Mouse (Mus musculus): Measurements from ENCODE around the gene Olfr129.

The Olfr129 gene

GRCm38 (mm10) chr17:38059979-38060378 is at the start of gene Olfr129:
TSS of gene Olfr129 (minus strand) at chr17:38060079.
- DNase-seq (ENCODE audit: low spot score): no peak

- no peak for DNase-seq (ENCODE audit: low spot score)
These were observed 28.7 kb upstream of the Olfr129 start, which contains the start of gene Olfr131 for GRCm38 (mm10) chr17:38088593-38088992. TSS of gene Olfr131 (minus strand) at chr17:38088693.

- DNase-seq (ENCODE audit: low spot score): no peak
These were observed 22.5 kb upstream of the Olfr129 start for GRCm38 (mm10) chr17:38082364-38082763.

DNA sequence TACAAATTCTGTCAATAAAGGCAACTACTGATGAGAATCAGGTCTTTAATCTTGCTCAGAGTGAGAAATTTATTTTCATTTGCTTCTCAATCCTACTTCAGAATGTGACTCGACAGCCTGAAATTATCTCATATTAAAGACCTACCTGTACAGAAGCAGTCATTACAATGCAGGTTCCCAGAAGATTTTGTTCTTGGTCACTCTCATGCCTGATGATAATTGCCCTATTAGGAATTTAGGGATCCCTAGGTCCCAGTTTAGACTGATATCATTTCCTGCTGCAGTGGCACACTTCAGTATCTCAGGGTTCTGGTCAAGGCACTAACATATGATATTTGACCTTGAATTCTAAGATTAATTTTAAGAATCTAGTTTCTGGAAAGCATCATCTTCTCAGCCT is 3.7 kb upstream of the Olfr129 start, which contains the start of gene Olfr130:
Gene Olfr130, plus strand, starts transcription at position 301 of the 400 bp plus-strand sequence.
- DNase-seq (ENCODE audit: low spot score): no peak

GRCm38 (mm10) chr17:38026297-38026696 is 33.6 kb downstream of the Olfr129 start:
- DNase-seq (ENCODE audit: low spot score): no peak

DNA sequence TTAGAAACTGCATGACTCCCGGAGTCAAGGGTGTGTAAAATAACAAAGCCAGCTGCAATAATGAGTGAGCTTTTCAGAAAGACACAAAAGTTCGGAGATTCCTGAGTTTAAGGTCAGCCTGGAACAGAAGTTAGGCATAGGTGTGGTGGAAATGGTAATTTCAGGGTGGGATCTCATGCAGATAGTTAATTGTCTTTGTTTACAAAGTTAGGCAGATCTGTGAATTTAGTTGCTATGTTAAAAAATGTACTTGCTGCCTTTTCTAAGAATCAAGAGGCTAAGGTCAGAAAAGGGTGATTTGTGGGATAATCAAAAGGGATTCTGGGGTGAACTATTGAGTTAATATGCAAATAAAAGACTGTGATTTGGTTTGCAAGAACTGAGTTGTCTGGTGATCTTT is 43.5 kb downstream of the Olfr129 start:
- DNase-seq (ENCODE audit: low spot score): no peak

DNA sequence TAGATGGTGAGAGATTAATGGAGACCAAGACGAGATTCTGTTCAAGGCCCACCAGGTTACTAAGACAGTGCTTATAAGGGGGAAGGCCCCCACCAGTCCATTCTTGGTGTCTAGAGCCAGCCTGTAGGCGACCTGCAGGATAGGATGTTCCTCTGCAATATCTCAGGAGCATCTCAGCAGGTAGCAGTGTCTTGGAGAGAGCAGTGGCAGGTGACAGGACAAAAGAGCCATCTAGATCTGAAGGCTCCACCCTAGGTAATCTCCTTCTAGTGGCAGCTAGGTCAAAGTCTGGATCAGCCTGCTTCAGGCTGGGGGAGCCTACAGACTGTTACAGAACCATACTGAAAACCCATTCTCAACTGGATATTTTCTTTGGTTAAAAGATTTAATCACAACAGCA is 54.9 kb downstream of the Olfr129 start:
- no peak for DNase-seq (ENCODE audit: low spot score)

Data from lung, postnatal 25 days (tissue).